Mouse (Mus musculus): ENCODE data around the gene Dnttip1.

DNA sequence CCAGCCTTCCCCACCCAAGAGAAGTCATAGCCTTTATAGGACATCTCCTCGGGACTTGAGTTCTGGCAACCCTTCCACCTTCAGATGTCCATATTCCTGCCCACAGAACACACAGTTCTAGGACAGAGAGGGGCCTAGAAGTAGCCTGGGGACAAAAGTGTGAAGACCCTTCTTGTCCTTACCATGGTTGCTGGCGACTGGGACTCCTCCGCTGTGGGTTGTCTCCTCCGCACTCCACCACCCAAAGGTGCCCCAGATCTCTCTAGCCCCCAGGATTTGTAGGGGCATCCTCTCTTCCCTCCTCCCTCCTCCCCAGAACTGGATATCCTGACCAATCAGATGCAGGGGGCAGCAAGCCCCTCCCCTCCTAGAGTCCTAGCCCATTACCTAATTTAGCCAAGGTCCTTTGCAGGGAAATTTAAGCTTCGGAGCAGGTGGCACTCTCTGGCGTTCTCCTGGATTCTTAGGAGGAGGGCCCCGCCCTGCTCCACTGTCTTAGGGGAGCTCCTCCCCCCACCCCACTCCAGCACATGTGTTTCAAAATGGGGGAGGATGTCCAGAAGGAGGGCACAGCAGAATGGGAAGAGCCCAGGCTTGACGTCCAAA, 33.8 kb downstream of the Dnttip1 start, which contains the start of gene Tnnc2:
- TF ChIP-seq TAL1 (IDR thresholded peaks at IDR 0.05; ENCODE audit: low read length) (no peak), GATA1 (IDR thresholded peaks at IDR 0.05; ENCODE audit: low read length) (no peak)

All from erythroblast, embryonic 14.5 days (primary cell).